Mouse (Mus musculus): ENCODE measurements around the gene Olfr1555-ps1.
"Not testable (repeated sequence)": the region's sequence is repeated elsewhere in the genome, so short reads cannot be mapped to it uniquely, and the experiment has no call there.

The Olfr1555-ps1 gene

GRCm38 (mm10) chr19:12170062-12170599, at the start of gene Olfr1555-ps1:
TSS of gene Olfr1555-ps1 (minus strand) at chr19:12170112.
- DNase-seq (ENCODE audit: low read depth, low spot score), result not testable (repeated sequence)

- no peak for DNase-seq (ENCODE audit: low read depth, low spot score)
Measured at GRCm38 (mm10) chr19:12200334-12200733, 30.4 kb upstream of the Olfr1555-ps1 start, which contains the start of gene Olfr1431. TSS of gene Olfr1431 (plus strand) at chr19:12200634.

GRCm38 (mm10) chr19:12199076-12199475, 29.2 kb upstream of the Olfr1555-ps1 start:
- DNase-seq (ENCODE audit: low read depth, low spot score), result not testable (repeated sequence)

- not testable (repeated sequence) for DNase-seq (ENCODE audit: low read depth, low spot score)
Measured at GRCm38 (mm10) chr19:12175431-12175830, 5.5 kb upstream of the Olfr1555-ps1 start.

GRCm38 (mm10) chr19:12145452-12145851, 24.5 kb downstream of the Olfr1555-ps1 start:
- DNase-seq (ENCODE audit: low read depth, low spot score), result no peak

- no peak for DNase-seq (ENCODE audit: low read depth, low spot score)
Measured at GRCm38 (mm10) chr19:12143356-12143755, 26.6 kb downstream of the Olfr1555-ps1 start.

- peak; percentile 35 for DNase-seq (ENCODE audit: low read depth, low spot score)
Measured at GRCm38 (mm10) chr19:12134289-12134688, 35.6 kb downstream of the Olfr1555-ps1 start.

- no peak for DNase-seq (ENCODE audit: low read depth, low spot score)
Measured at GRCm38 (mm10) chr19:12123103-12123502, 46.8 kb downstream of the Olfr1555-ps1 start, which contains the start of gene Olfr76. TSS of gene Olfr76 (minus strand) at chr19:12123203.

- DNase-seq (ENCODE audit: low read depth, low spot score), result no peak
Measured at GRCm38 (mm10) chr19:12116464-12116863, 53.4 kb downstream of the Olfr1555-ps1 start.

- no peak for DNase-seq (ENCODE audit: low read depth, low spot score)
Measured at GRCm38 (mm10) chr19:12115797-12116196, 54.1 kb downstream of the Olfr1555-ps1 start, which contains the start of gene Olfr1428. TSS of gene Olfr1428 (minus strand) at chr19:12115897.
